ENCODE assay signal across 17 mouse cellular contexts in the genomic region with DNA sequence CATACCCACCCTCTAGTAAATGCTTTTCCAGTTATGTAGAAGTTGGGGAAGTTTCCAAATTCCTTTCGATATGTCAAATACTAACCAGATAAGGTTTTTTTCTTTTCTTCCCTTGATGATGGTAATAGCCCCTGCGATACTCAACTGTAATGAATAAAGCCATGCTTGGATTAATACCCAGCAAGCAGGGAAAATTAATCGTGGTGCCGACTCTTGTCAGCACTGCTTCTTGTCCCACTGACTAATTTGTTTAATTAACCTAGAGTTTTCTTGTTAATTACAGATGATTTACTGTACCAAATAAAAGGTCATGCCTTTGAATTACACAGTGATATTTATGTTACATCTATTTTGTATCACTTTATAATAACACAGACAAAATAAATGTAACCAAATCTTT.
A peak's percentile ranks its signal among the peaks of the same experiment; 100 is the strongest.
DNase-seq lines count a peak whose midpoint lies in the region.
"Had no signal": no experiment of that assay in that cellular context is flagged by ENCODE, and none has a peak within 500 bp of the region (broad histone marks: within the 10 kb centered on the region; RNA-seq: fewer than 3 reads in every experiment).

No protein-coding gene starts in this region.

- intact Hi-C loops in left cerebral cortex, postnatal 10 days (cut with DNase I) = no loop called here

- DNase-seq in Muller cell, postnatal 12 days (ENCODE audit: inconsistent ontology term) = peak; percentile 82
- peak; percentile 72 for DNase-seq in retina, embryonic 14.5 days (ENCODE audit: low spot score)
- DNase-seq in retina, postnatal 1 day = peak; percentile 79
- no peak for DNase-seq in kidney, adult 9 months
- no peak for DNase-seq in left cerebral cortex, postnatal 10 days (ENCODE audit: extremely low spot score in 1 of 2, low spot score in 2 of 2)
- no peak for DNase-seq in cerebellum, postnatal 4 days (ENCODE audit: low spot score in 2 of 2)
- DNase-seq: adrenal gland, adult 2 months; adrenal gland, adult 8-10 months; adrenal gland, postnatal 10 days; adrenal gland, postnatal 14 days; adrenal gland, postnatal 25 days; adrenal gland, postnatal 36 days; B cell, adult 2 months; cerebellum, adult 11 months; cerebellum, adult 11-12 months; cerebellum, adult 18-20 months; cerebellum, adult 2 months had no signal

Comparison
In these comparisons a context has a peak if more than half of its experiments do, and no peak if none do; other contexts are left out.
1. DNase-seq: peak in Muller cell, postnatal 12 days (single experiment), retina, embryonic 14.5 days (single experiment) and retina, postnatal 1 day (single experiment); none in kidney, adult 9 months (single experiment), left cerebral cortex, postnatal 10 days (0 of 2) and cerebellum, postnatal 4 days (0 of 2).